Mouse (Mus musculus): ENCODE data around the gene 1700008O03Rik.

1700008O03Rik gene

DNA sequence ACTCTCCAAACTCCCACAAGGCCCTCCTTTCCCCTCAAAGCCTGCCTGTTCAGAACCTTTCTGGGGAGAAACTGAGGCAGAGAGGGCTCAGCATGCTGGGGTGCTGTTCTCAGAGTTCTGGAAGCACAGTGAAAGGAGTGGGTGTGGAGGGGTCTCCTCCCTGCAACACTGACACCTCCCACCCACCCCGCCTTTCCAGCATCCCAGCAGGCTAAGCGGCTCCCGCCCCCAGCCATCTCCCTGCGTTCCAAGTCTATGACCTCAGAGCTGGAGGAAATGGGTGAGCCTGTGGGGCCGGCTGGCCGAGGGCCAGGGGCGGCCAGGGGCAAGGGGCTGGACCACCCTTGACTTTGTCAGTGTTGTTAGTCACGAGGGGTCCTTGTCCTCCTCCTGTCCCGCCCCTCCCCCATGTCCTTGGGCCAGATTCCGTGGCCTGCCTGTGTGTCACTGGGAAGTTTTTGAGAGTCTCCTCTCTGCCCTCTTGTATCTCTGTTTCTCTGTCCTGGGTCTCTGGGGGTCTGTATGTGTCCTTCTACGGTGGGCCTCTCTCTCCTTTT lies 42.1 kb downstream of the 1700008O03Rik start:
- peak in 1 of 2 experiments; percentile 25 for DNase-seq

DNA sequence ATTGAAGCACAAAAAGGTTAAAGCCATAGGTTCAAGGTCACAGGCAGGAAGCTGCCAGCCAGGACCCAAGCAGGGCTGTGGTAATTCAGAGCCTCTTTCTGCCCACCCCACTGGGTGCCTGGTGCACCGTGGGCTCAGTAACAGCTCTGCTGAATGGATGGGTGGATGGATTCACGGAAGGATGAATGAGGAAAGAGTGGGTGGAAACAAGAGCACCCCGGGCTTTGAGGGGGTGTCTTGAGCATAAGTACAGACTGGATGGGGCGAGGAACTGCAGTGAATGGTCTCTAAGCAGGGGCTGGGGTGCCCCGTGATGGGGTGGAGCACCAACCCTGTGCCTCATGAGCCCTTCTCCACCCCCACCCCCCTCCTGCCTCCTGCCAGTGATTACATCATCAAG lies 43.9 kb downstream of the 1700008O03Rik start:
- peak in 1 of 2 experiments; percentile 5 for DNase-seq

DNA sequence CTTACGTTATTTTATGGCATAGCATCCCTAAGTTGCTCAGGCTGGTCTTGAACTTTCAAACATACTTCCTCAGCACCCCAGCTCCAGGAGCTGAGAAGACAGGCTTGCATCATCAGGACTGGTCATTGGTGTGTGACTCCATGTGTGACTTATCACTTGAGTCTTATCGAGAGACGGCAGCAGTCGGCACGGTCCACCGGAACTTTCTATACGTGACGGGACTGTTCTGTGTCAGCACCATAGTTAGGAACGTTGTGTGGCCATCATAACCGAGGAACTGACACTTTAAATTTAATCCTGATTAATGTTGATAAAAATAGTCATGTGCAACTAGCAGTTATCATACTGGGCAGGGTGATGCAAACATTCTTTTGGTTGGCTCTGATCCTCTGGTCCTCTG lies 44.5 kb downstream of the 1700008O03Rik start:
- no peak for DNase-seq

DNA sequence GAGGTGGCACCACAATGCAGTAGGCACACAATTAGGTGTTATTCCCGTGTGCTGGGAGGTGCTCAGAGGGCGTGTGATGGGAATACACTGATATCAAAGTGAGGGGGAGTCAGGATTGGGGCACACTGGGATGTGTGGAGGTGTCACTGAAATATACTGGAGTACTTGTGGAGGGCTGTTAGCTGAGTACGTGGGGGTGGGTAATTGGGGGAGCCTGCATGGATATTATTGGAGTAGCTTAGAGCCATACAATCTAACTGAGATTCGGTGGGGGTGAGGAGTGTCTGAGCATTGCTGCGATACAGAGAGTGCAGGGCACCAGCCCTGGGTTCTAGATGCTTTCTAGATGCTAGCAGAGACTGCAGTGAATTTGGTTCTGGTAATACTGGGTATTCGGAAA lies 45.4 kb downstream of the 1700008O03Rik start:
- no peak for DNase-seq

DNA sequence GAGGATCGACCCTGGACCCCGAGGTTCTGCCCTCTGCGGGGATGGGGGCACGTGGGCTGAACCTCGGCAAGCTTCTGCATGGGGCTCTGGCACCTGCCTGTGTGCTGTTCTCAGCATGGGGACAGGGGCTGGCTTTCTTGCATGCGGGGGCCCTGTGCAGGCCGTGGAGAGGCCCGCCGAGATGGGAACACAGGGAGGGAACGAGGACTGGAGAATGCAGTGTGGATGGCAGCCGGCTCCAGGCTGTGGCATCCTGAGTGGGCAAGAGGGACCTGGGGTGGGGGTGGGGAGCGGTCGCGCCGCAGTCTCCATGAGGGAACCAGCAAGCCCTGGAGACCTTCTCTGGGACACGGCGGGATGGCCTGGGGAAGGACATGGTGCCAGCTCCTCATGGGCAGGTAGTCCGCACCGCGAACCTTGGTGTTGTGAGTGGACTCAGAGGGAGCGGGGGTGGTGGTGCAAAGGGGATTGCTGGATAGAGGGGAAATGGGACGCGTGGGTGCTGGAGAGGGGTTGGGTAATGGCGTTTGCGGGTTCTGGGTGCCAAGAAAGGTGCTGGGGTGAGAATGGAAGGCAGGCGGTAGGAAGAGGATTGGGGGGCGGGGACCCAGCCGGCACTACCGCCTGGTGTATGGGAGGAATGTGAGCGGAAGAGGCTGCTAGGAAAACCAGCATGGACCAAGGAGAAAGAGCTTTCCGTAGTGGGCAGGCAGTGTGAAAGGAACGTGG lies 48.3 kb downstream of the 1700008O03Rik start:
- DNase-seq, result peak; percentile 49 to 53

DNA sequence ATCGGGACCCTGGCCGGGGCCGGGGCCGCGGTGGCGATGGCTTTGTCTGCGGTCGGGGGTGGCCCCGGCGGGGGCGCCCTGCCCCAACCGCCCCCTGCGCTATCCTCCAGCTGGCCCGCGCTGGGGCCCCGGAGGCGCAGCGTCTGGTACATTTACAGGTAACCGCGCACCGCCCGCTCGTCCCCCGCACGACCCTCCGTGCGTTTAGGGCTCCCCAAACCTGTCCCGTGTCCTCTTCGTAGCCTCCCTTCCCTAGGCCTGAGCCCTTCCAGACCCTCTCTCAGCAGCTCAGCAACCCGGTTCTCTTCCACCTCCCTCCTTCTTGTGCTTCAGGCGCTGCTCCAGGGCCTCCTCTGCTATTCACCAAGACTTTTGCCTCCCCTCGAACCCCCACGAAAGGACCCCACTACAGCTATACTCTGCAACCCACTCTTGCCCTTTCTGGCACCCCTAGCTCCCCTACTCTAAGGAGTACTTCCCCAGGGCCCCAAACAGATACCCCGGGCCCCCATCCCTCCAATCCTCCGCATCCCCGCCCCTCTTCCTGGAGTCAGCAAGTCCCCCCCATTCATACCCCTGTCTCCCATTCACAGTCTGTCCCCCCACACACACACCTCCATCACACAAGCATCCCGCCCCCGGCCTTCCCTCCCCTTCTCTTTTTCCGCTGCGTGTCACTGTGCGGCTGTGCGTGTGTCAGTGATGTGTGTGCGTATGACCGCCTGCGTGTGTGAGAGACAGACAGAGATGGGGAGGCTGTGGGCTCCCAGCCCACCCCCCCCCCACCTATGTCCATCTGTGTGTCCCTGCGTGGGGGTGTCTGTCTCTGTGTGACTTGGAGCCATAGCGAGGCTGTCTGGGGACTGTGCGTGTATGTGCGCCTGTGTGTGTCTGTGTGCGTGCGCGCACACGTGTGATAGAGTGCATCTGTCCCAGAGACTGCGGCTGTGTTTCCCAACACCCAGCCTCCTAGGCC lies 49.3 kb downstream of the 1700008O03Rik start:
- DNase-seq, result peak; percentile 75 to 79

DNA sequence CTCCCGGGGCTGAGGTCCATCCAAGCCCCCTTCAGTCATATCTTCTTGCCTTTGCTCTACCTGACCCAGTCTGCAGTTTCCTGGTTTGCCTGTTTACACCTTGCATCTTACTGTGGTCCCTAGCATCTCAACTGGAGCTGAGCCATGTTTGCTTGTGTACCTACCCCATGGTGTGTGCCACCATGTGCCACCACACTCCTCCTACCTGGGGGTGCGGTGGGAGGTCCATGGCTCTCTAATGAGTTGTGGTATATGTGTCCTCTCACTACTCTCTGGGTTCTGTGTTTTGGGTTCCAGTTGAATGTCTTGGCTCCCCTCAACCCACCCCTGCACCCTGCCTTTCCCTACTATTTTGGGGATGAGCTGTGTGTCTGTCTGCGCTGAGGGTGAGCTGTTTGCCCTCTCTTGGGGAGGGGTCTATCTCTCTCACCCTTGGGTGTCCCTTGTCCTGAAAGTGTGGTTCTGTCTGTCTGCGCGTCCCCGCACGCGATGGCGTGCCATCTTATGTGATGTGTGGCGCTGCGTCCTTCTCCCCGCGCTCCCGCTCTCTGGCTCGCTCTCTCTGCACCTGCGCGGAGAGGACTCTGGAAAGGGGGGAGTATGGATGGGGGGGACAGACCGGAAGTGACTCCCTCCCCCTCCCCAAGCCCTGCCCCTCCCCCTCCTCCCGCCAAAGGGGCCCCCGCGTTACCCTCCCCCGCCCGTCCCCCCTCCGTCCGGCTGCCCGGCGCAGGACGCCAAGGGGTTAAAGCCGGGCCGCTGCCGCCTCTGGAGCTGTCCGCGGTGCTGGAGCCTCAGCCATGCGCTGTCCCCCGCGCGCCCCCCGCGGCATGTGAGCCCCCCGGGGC lies 50.4 kb downstream of the 1700008O03Rik start:
- DNase-seq, result peak; percentile 78 to 83

DNA sequence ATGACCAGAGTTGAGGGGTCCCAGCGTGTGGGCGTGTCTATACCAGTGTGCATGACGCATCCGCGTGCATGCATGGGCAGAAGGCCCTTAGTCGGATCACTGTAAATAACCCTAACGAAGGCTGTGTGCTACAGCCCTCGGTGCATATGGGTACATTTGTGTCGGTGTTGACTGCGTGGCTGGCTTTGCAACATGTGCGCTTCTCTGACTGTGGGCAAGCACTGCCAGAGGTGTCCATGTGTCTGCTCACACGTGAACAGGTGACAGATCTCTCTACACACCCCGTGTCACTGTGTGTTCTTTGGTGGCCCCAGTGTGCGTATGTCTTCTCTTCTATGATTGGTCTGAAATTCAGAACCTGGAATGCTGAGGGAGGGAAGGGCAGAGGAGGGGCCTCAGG lies 51.5 kb downstream of the 1700008O03Rik start:
- peak in 1 of 2 experiments; percentile 8 for DNase-seq

DNA sequence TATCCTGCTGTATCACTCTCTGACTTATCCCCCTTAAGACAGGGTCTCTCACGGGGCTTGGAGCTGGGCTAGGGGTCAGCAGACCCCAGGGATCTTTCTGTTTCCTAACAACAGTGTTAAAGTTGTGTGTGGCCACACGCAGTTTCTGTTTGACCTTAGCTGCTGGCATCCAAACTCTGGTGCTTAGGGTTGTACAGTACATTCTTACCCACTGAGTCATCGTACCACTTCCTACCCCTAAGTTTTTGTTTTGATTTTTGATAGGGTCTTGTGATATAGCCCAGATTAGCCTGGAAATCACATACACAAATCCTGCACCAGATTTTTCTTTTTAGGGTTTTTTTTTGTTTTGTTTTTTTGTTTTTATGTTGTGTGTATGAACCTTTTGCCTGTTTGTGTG lies 53.3 kb downstream of the 1700008O03Rik start:
- DNase-seq, result no peak

DNA sequence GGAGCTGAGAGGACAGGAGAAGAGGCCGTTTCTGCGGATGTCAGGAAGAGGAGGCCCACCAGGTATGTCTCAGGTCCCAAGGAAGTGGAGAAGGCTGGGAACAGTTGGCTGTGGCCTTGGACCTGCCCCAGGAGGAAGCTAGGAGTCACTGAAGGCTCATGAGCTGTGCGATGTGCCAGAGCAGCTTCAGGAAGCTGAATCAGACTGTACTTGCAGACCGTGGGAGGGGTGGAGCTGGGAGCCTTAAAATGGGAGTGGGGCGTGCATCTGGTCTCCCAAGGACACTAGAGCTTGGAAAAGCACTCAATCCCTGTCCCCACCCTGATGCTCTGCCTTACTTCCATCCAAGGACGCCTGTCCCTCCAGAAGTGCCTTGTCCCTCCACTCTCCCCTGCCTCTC lies 59.0 kb downstream of the 1700008O03Rik start:
- peak in 1 of 2 experiments; percentile 6 for DNase-seq

DNA sequence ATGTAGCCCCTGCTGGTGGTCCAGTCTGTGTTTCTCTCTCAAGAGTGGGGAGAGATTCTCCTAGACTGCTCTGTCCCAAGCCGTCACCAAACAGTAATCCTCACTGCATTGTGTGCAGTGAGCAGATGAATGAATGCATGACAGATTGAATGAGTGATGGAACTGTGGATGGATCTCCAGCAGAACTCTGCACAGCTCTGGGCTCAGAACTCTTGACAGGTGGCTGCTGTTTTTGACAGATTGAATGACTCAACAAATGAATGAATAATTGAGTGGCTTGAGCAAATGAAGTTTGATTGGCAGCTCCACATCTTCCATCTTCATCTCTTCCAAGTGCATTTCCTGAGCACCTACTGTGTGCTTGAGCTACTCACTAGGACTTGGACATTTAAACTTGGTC lies 63.3 kb downstream of the 1700008O03Rik start:
- no peak for DNase-seq

DNA sequence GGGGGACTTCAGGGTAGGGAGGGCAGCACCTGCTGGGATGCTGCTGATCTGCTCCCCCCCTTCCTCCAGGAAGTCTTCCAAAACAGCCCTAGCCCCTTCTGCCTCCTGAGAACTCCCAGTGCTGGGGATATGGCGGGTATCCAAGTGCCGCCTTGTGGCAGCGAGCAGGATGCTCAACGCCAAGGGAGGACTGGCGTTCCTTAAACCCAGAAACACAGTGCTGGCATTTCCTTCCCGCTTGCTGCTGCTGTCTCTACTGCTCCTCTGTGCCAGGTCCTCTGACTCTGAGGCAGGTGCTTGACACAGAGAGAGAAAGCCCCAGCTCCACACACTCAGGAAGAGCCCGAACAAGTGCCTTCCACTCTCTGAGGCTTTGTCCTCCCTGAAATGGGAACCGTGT lies 64.7 kb downstream of the 1700008O03Rik start:
- DNase-seq, result peak; percentile 76 to 86

DNA sequence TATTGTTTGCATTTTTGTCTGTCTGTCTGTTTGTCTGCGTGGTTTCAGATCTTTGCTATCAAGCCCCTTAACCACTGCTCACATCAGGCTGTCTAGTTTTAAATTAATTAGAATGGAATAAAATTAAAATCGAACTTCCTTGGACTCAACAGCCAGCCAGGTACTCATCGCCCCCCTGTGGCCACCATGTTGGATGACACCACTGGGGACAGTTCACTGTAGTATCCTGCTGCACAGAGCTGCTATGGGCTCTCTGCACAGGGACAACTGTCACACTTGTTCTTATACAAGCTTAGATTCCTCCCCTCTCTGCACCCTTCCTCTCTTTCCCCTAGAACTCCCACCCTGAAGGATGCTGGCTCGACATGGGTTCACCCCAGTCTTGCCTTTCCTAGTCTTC lies 67.7 kb downstream of the 1700008O03Rik start:
- peak; percentile 51 to 70 for DNase-seq

DNA sequence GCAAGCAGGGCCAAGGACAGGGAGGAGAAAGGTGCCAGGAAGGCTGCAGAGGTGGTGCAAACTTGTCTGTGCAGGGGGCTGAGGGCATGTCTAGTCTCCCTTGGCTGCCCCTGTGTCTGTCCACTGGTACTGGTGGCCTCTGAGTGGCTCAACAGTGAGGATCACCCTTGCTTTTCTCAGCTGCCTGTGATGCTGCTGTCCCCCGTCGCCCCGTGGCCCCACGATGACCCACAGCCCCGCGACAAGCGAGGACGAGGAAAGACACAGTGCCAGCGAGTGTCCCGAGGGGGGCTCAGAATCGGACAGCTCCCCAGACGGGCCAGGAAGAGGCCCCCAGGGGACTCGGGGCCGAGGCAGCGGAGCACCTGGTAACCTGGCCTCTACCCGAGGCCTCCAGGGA lies 73.1 kb downstream of the 1700008O03Rik start:
- no peak for DNase-seq

DNA sequence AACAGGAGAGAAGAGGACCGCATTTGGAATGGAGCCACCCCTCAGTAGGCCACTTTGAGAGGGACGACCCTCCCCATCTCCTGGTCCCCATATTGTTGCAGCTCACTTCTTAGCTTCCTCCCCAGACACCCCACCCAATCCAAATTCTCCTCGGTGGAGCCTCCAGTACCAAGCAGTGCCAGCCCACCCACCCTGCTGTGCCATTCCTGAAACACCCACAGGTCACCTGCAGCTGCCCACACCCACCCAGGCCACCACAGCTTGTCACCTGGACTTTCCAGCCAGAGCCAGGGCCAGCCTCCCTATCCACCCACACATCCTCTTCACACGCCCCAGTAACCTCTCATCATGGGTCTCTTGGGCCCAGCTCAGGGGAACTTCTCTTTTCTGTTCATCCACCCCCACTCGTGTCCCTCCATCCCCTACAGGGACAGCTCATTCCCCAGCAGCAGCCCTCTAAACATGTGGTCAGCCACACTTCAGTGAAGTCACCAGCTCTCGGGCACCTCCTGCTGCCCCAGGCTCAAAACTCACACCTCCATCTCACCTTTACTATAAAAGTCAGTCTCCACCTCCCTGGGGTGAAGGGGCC lies 73.8 kb downstream of the 1700008O03Rik start:
- DNase-seq, result peak in 1 of 2 experiments; percentile 37

DNA sequence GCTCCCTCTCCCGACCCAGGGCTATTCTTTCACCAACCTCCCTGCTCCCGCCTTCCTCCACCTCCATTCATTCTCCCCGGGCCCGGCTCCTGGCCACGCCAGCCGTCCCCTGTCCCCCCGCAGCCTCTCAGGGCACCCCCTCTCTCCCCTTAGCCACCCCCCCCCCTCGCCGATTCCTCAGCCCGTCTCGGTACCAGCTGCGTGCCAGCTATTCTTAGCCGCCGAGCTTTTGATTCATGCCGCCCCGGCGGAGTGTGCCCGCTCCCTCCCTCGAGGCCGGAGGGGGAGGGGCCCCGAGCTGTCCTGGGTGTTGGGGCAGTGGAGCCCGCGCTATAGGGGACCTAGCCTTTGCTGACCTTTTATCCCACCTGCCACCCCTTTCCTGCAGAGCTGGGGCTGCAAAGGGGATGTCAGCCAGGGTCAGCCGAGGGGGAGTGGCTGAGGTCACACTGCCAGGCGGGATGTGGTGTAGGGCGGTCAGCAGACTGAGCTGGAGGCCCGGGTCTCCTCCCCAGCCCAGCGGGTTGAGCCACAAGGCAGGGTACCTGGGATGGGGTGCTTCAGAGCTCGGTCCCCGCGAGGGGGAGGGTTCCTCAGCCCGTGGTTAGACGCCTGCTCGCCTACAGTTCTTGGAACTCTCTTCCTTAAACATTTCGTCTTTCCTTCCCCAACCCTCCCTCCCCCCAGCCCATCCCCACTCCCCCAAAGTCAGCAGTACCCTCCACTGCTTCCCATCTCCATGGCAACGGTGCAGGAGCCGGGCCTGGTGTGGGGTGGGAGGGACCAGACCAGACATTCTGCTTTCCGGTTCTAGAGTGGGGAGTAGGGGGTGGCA lies 74.5 kb downstream of the 1700008O03Rik start:
- peak; percentile 39 to 68 for DNase-seq

DNA sequence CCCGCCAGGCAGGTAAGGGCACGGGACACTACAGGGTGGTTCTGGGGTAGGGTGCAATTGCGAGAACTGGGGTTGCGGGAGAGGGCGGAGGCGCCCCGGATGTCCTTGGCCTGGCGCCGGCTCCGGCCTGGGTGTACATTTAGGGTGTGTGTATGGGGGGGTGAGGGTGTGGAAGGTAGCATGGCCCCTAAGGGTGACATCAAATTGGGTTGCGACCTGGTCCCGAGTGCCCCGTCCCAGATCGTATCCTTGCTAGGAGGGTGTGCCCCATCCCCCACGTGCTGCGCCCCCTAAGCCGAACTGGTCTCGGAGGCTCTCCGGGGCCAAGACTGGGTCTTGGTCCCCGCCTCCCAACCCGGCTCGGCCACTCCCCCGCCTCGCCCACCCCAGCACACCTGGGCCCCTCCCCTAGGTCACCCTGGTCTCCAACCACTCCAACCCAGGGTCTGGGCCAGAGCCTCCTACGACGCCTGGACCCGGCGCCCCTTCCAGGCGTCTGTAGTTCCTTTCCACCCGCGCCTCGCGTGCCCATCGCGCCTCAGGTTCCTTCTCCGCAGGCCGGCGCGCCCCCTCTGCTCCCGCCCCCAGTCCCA lies 75.2 kb downstream of the 1700008O03Rik start:
- peak; percentile 40 to 47 for DNase-seq
